Mouse (Mus musculus) embryo, embryonic 11 days (tissue): ENCODE measurements at regions not wholly inside any gene's neighbourhood (a gene's known extent, or its start where the extent isn't known, plus 50 kb on each side); places are given as distances from the start of the nearest gene placed in this dataset.

Experiments used
- DNase-seq: peaks from one replicate; pipeline ENCODE4 v3.0.0-alpha.2; 2015

DNA sequence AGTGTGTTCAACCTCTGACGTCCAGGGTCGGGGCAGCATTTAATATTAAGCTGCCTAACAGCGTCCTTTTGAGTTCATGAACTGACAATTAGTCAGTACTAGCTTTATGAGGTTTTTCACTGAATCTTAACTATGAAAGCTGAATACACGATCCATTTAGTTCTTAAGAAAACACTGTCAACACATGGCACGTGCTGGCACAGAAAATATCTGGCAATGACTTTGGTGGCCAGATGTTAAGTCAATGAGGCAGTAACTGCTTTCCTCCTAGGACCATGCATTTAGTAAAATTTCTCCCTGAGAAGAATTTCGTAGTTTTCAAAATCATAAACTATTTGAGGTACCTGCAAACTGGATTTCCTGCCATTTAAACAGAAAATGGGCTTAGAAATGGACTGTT lies 191.4 kb upstream of the Sox2 start:
- DNase-seq = no peak

DNA sequence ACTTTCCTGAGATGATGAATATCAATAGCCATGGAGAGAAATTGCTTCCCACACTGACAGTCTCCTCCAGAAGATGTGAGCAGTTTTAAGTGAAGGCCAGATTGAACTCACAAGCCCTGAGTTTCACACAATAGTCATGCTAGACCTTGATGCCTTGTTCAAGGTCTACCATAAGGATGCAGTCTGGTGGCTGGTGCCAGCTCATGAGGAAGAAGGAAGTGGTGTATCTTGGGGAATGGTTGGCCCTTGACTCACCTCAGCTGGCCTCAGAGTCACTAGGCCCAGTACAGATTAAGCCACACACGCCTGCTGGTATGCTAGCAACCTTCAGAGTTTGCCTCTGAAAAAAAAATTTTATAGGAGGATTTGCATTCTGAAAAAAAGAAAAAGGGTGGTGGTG lies 192.4 kb upstream of the Sox2 start:
- DNase-seq = no peak

DNA sequence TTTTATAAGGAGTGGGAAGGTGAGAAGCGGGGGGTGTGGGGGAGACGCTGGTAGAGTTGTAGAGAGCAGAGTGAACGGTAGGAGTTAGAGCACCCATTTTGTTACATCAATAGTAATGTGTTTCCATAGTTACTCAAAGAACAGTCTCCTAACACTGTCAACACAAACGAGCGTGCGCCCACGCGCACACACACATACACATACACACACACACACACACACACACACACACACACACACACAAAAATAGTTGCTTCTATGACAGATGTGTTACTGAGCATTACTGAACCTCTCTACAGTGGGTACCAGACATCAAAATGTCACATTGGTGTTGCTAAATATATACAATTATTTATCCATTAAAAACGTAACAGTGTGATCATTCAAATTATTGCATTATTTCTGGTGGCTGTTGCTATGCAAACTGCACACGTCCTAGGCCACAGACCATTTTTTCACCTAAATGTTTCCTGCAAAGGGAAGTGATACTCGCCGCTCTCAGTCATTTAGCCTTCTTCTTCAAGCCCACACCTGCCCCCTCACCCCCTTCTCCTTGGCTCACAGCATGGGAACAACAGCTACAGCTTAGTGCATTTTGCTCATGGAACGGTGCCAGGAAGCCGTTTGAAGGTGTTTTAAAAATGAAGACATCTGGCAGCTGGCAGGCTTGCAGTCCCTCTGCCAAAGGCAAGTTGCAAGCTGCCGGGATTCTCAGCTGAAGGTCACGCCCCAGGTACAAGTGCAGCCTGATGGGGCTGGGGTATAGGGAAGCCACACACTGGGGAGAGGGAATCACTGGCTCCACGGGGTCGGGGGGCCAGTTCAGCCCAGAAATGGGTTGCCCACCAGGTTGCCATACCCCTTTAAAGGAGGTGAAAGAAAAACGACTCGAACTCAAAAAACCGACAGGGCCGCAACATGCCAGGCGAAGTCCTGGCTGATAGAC lies 193.4 kb upstream of the Sox2 start:
- no peak for DNase-seq

DNA sequence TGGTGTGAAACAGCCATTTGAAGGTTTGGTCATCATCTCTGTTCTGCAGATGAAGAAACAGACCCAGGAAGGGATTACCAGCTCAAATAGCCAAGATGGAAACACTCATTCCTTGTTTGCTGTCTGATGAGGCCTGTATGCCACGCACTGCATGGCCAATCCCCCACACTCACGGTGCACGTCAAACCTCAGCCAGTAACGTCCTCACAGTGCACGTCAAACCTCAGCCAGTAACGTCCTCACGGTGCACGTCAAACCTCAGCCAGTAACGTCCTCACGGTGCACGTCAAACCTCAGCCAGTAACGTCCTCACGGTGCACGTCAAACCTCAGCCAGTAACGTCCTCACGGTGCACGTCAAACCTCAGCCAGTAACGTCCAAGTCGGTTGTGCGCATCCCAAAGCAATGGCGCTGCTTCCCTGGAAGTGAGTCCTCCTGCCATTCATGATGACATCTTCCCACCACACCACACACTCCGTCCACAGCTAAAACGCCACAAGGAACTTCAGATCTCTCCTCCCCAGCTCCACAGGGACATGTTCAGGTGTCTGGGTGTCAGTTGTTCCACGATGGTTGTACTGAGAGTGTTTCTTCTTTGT lies 196.1 kb upstream of the Sox2 start:
- DNase-seq = no peak

DNA sequence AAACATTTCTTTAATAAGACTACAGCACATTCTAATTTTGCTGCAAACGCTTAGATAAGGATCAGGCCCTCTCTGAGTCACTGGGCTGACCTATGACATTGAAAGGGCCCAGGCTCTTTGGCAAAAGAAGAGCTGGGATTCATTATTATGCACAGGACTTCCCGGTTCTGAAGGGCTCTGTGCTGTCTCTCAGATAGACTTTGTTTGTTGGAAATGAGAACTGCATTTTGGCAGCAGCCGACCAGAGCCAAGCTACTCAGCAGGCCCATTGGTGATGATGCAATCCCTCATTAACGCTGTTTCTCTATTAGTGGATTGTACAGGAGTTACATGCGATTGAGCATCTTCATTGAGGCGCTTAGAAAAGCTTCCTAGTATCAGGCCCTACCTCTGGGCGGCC lies 204.9 kb upstream of the Sox2 start:
- peak; percentile 52 for DNase-seq

DNA sequence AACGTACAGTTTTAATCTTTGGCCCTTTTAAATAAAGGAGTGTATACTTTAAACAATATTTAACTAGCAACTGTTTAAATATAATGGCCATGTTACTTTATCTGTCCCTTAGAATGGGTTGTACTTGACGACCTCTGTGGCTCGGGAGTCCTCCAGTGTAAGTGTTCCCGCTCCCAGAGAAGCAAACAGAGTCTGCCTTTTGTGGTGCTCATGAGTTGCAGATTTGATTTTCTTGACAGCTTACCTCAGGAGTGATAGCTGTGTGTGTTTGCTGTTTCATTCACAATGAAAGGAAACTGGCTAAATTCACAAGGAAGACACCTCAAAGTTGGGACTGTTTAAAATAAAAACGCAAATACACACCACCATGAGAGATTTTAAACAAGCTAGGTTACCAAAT lies 205.4 kb upstream of the Sox2 start:
- DNase-seq = no peak

DNA sequence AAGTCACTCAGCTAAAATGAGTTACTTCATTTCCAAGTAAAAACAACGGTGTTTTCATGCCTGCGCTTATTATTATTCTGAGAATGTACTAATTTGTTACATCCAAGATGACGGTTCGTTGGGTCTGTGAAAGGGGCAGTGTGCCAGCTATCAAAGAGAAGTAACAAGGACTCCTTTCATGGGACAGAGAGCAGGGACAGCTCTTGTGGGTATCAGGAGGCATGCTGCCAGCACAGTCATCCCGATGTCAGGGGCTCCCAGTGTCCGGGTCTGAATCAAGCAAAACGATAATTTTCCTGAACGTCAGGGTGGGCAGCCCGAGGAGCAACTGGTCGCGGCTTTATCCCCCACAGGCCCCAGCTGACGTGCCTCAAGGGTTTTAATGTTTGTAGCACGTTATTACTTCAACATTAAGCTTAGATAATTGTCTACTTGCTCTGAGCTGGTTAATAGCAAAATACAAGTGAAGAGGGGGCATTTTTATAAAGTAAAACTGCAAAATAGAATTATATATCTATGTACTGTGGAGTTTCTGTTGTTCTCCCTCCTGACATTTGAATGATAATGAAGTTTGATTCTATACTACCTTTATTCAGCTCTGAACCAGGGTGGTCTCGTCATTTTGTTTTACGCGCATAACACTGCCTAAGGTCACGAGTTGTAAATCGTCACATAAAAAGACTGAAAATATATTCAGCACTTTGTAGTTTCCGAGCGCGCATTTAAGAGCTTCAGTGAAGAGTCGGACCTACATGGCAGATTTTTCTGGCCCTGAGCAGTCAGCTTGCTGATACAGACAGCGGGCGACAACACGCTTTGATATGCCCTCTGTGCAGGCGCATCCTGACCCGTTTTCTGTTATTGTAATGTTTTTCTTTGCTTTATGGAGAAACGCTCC lies 206.2 kb upstream of the Sox2 start:
- peak; percentile 66 for DNase-seq

DNA sequence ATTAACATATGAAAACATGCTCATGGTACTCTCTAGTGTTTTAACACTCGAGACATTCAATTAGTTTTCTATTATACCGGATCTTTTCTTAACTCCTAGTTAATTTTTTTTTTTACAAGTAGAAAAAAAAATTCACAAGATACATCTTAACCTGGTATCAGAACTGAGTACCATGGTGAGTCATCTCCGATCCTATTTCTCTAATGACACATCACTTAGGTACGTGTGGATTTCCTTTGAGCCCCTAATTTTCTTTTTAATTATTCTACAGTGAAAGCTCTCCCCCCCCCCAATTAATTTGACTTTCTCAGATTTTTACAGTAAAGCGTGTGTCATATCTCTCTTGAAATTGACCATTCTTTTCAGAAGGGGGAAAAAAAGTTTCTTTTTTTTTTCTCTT lies 206.9 kb upstream of the Sox2 start:
- DNase-seq = no peak

DNA sequence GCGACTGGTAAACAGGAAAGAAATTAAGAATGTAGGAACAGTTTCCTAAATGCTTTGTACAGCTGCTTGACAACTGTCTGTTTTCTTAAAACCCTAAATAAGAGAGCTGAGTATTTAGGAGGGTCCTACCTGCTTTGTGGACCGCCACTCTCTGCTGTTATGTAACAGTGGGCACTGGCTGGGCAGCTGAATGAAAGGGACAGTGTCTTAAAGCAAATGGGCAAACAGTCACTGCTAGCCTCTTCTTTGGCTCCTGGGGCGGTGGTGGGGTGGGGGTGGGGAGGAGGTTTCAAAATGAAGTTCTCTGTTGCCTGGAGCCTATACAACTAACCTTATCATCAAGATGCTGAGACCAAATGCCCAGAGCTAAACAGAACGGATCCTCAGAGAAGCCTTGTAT lies 208.4 kb upstream of the Sox2 start:
- DNase-seq = no peak

DNA sequence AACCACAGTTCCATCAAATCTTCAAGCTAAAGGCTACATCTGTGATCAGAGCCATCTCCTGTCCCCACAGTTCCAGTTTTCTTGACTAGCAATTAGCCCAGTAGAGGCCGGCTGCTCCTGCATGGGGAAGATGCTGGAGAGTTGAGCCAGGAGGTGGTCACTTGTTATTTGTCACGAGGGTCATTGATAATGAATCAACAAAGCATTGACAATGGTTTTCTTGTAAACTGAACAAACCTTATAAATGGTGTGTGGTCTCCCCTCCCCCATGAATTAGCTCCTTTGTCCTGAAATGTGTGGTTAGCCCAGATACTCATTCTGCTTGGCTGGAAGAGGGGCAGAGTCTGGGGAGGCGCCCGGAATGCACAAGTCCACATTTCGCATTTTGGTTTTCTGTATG lies 208.9 kb upstream of the Sox2 start:
- peak; percentile 63 for DNase-seq

DNA sequence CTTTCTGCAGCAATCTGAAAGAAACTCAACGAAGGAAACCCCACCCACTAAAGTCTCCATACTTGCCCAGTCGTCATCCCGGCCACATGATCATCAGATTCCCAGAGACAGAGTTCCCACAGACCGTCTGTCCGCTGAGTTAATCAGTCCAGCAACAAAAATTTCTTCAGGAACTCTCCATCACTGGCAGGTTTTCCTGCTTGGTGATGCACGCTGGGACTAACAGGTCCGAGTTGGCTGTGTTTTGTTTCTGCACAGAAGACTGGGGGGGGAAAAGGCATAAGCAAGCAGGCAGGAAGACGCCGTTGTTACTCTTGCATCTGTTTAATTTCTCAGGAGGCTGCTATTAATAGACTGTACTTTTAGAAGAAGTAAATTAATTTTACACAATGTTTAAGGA lies 215.3 kb upstream of the Sox2 start:
- no peak for DNase-seq

DNA sequence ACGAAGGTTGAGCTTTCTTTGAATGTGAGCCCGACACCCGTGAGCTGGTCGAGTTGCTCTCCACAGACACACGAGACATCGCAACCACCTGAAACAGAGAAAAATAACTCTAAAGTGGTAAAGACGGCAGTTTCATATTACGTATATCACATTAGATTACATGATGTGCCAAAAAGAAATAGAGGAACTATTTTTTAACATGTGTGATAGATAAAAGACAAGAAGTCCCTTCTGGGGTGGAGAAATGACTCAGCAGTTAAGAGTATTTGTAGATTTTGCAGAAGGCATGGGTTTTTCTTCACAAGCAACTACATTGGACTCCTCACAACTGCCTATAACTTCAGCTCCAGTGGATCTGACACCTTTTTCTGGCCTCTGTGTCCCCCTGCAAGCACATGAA lies 222.2 kb upstream of the Sox2 start:
- DNase-seq = no peak

DNA sequence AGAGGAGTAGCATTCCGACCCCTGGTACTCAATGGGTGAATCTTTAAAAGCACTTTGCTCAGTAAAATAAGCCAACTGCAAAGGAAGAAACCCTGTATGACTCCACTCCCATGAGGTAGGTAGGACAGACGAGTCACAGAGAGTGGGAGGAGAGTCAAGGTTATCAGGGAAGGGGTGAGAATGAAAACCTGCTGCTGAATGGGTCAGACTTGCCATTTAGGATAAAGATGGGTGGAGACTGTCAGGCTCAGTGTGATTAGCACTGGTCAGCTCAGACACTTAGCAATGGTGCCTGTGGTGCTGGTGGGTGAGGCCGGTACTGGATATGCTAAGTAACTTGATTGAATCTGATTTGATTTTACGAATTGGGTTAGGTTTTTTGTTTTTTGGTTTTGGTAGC lies 222.7 kb upstream of the Sox2 start:
- DNase-seq = no peak

DNA sequence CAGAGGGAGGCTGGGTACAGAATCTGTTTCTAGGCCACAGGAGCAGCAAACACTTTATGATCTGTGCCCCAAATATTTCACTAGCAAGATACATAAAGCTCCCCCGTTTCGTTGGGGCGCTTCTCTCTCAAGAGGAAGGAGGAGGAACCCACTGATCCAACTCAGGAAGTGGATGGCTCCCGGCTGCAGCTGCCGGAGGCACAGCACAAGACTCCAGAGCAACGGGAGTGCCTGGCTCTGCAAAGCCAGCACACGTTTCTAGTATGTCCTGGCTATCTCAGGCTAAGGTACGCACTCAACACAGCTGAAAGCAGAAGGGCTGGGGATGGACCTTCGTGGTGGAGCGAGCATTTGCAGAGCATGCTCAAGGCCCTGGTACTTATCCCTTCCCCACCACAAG lies 223.2 kb upstream of the Sox2 start:
- no peak for DNase-seq

DNA sequence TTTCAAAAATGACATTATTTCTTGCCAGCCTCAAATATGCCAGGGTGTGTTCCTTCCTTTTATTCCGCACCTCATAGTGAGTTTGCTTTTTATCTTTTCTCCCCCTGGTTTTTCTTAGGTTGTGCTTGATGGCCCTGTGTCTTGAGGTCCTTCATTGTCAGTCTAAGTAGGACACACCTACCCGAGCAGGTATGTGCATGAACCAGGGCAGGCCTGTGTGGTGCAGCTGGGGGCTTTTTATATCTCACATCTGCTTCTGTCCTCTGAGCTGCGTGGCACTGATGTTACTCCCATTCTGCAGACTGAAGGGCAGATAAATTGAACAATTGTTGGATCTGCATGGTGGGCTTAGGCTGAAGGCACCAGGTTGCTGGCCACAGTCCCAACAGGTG lies 238.3 kb upstream of the Sox2 start:
- DNase-seq = no peak

DNA sequence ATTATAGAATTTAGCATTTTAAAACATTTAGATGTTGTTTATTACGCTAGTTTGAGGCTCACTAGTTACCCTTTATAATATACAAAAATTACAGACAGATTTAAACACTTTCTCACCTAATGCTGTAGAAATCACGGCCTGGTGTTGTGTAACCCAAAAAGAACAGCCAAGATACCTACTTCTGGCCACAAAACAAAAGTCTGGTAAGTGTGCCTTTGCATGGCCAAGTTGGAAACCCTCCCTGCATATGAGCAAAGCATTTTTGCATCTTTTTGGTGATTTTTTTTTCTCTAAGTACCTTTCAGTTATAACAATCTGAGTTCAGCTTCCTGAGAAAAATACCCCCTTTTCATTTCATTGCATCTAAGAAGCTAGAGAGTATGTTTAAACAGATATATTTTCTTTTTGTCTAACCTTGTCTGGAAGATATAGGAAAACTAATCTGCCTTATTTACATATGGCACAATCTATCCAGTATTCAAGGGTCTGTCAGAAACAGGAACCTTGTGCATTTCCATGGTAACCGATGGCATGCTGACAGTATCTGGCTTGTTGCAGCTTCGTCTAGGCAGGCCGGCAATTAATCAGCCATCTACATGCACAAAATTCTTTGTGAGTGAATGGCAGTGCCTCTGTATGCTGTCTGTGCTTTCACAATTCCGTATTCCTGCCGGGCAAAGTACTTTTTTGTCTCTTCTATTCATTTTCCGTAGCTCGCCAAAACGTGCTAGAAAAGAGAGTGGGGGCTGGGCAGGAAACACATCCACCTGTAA lies 238.9 kb upstream of the Sox2 start:
- peak; percentile 75 for DNase-seq

DNA sequence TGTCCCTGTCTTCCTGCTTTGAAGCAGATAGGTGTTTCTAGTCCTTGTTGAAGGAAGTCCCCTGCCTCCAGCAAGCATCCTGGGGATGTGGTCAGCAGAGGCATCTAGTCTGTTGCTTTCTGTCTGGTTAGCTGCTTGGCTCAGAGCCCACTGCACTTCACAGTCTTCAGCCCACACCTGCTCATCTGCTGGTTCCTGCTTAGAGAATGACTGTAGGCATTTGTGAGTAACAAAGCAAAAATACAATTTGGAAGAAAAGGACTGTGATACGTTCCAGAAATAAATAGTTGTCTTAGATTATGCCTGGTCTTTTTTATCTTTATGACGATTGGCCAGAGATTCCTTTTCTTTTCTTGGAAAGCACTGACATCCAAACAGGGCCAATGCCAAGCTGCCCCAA lies 246.6 kb upstream of the Sox2 start:
- DNase-seq = no peak

DNA sequence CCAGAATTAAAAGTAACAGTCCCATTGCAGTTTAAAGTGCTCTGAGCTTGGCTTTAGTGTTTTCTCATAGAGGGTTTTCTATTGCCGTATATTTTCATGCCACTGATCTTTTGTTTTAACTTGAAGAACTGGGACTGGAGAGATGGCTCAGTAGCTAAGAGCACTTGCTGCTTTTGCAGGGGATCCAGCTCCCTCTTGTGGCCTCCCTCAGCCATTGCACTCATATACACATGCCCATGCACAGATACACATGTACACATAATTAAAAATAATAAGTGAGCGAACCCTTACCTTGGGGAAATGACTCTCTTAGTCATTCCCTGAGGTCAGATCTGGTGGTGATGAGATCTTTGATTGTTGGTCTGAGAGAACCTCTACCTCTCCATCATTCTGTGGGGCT lies 258.9 kb upstream of the Sox2 start:
- no peak for DNase-seq

DNA sequence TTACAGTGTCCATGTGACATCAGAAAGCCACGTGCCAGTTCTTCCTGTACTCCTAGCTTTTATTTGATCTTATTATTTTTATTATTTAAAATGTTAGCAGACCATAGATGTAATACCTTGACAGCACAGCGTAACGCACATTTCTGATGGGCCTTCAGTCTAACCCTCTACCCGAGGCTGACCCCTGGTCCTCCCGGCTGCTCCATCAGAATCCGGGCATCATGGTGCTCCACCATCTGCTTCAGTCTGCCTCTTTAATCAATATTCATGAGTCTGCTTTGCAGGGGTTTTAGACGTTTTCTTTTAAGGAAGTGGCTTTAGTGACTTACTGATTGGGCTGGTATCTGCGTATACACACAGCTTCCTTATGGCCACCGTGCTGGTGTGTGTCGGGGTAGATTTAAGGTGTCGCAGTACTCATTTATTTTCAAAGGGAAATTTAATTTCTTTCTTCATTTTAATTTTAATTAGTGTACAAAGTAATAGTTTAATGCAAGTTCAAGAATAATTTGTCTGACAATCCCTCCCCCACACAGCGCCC lies 265.2 kb upstream of the Sox2 start:
- no peak for DNase-seq

DNA sequence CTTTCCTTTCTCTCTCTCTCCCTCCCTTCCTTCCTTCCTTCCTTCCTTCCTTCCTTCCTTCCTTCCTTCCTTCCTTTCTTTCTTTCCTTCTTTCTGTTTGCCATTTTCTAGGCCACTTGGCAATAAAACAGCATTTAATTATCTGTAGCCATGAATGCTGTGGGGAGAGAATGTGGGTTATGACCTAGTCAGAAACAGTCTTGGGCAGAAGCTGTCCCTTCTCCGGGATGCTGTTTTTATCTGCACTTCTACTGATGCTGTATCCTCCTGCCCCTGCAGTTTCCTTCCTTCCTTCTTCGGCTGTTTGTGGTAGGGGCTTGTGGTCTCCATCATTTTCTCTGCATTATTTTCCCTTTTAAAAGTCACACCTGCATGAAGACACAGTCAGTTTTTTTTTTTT lies 272.3 kb upstream of the Sox2 start:
- no peak for DNase-seq

DNA sequence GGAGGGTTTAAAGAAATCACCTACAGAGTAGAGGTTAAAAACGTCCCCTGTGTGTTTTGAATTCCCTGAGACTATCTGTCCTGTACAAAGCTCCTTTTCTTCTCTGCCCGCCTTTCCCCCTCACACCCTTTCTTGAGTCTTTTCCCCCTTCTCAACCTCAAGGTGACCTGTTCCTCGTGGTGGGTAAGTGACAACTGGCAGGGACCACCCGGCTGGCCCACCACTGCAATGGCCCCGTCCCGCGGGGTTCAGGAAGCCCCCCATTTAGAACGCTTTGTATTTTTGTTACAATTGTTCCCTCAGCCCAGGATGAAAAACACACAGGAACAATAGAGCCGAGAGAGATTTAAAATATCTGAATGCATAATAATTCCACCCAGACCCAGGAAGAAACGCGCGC lies 272.9 kb upstream of the Sox2 start:
- peak; percentile 31 for DNase-seq

DNA sequence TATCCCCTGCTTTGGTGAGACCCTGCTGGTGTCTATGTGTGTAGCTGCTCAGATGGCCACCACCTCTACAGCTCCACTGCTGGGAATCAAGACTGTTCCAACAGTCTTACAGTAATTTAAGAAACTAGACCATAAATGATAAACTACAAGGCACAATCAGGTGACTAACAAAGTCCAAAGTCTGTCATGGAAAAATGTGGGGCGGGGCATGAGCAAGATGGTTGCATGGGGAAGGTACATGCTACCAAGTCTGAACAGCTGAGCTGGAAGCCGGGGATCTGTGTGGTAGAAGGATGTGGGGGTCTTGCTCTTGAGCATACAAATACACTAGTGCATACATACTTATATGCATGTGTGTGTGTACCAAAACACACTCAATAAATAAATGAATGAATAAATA lies 278.8 kb upstream of the Sox2 start:
- no peak for DNase-seq

DNA sequence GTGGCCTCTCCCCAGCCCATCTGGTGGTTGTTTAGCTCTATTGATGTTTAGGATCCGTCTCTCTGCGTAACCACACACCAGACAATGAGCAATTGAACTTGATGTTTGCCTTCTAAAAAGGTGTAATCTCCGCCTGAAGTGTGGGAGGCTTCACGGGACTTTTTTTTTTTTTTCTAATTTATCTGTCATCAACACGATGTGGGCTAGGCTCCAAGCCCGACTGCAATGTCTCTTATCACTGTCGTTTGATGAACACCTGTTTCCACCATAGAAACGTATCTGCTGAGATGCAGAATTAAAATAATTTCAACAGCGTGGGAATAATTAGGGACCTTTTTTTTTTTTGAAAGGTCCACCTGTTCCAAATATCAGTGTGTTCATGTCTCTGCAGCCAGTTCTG lies 257.0 kb upstream of the Dnajc19 start:
- no peak for DNase-seq
